Mouse (Mus musculus): ENCODE measurements at regions not wholly inside any gene's neighbourhood (a gene's known extent, or its start where the extent isn't known, plus 50 kb on each side); places are given as distances from the start of the nearest gene placed in this dataset.
A peak's percentile ranks its signal among the peaks of the same experiment; 100 is the strongest.

- no peak for DNase-seq
Measured at GRCm38 (mm10) chr13:51299047-51299760, 109.2 kb upstream of the S1pr3 start.

GRCm38 (mm10) chr13:51301476-51301875 is 107.0 kb upstream of the S1pr3 start:
- no peak for DNase-seq

GRCm38 (mm10) chr13:51303112-51303511 is 105.3 kb upstream of the S1pr3 start:
- no peak for DNase-seq

GRCm38 (mm10) chr13:51304631-51305030 is 103.8 kb upstream of the S1pr3 start:
- DNase-seq: no peak

GRCm38 (mm10) chr13:51309446-51309845 is 99.0 kb upstream of the S1pr3 start:
- DNase-seq: no peak

DNA sequence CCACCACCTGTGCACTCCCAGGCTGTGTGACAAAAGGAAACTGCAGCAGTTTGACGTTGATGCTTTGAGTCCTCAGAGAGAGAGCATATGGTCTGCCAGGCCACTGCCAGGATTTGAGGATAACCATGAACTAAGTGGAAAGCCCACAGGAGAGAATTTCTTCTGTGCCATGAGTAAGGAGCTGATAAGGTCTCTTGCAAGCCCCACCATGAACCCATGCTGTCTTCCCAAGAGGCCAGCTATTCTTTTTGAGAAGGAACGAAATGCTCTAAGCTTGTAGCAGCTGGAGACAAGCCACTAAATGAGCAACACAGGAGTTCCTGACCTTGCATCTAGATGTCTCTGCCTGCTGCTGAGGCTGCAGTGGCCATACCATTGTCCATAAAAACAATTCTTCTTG is 98.4 kb upstream of the S1pr3 start:
- DNase-seq: no peak

DNA sequence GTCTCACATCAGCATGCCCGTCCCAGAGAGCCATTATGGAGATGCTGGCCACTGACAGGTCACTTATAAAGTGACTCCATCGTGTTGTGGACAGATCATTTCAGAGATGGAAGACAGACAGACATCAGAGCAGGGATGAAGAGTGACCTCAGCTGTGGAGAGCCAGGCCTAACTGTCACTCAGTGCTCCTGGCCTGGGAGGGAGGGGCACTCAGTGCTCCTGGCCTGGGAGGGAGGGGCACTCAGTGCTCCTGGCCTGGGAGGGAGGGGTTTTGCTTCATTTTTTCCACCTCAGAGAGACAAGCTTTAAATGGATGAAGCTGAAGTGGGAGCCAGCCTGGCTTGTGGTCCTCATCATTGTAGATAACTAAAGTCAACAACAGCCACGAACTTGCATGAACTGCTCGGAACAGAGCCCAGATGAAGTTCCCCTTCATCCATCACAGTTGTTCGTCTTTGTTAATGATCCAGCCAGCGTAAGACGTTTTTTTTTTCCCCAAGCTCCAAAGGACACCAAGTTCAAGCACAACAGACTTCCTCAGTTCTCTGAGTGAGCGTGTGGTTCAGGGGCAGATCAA is 96.7 kb upstream of the S1pr3 start:
- no peak for DNase-seq

DNA sequence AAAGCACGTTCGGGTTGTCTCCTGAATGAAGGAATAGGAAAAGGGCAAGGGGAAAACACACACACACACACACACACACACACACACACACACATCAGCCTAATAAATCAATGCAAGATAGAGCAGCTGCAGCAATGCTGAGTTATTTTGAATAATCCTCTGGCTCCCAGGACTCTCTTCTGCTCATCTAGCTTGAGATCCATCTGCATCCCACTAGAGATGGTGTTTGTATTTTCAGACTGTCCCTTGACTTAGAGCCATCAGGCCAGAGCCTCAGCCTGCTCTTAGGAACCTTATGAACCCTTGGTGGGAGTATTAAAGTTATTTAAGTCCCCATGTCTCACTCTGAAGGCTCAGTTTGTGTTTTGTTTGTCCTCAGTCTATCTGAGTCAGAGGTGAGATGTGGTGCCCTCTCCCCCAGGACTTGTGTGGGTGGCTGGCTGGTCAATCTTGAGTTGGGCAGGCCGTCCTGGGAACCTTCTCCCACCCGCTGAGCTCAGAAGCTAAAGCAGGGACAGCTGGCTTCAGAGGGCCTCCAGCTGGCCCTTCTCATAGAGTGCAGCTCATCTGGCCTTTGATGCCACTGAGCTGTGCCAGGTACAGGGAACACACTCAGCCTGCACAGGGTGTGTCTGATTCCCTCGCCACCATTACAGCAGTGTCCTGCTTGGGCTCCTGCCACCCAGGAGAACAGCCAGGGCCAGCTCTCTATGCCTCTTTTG is 95.1 kb upstream of the S1pr3 start:
- DNase-seq: no peak

DNA sequence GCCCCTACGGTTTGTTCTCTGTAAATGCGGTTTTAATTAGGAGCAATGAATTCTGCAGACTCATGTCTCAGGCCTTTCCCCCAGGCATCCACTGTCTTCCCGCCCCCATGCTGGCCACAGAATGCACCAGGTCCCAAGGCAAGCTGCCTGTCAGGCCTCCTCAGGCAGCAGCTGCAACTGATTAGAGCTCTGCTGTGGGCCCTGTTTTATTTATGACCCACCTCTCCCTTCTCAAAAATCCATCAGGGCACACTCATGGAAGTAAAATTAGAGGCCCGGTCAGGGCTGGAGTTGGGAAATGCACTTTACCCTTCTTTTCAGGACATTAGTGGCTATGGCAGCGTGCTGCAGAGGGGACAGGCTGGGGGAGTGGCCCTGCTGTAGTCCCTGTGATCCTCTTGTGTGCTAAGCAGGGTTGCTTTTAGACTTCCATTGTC is 93.9 kb upstream of the S1pr3 start:
- no peak for DNase-seq

DNA sequence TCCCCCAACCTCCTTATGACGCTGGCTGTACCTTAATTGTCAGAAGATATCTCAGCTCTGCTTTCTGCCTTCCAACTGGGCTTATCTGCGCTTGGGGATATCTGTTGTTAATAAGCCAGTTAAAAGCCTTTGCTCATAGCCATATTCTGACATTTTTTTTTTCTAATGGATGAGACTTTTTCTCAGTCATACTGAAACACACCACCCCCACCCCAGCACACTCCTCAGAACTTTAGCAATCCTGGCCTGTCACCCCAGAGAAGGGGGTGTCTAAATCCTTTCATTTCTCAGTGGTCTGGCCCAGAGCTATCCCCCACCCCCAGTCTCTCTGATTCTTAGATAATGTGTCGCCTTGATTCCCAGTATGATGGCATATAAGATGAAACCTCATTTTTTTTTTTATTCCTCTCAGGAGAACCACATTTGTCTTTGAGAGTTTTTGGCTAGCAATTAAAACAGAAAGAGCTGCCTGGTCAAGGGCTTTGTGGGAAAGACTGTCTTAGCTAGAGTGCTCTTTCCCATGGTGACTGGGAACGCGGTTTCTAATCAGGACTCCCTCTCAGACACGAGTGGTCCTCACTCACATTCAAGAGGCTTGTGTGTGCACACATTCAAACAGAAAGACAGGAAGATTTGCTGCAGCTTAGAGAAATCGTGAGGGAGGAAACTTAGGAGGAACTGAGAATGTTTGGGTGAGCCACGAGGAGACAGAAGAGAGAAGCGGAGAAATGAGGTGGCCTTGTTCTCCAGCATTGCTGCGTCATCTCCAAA is 93.2 kb upstream of the S1pr3 start:
- no peak for DNase-seq

GRCm38 (mm10) chr13:51315779-51316041 is 92.7 kb upstream of the S1pr3 start:
- DNase-seq: no peak

GRCm38 (mm10) chr13:51323058-51323715 is 85.3 kb upstream of the S1pr3 start:
- no peak for DNase-seq

- no peak for DNase-seq
Measured at GRCm38 (mm10) chr13:51324714-51325113, 83.7 kb upstream of the S1pr3 start.

DNA sequence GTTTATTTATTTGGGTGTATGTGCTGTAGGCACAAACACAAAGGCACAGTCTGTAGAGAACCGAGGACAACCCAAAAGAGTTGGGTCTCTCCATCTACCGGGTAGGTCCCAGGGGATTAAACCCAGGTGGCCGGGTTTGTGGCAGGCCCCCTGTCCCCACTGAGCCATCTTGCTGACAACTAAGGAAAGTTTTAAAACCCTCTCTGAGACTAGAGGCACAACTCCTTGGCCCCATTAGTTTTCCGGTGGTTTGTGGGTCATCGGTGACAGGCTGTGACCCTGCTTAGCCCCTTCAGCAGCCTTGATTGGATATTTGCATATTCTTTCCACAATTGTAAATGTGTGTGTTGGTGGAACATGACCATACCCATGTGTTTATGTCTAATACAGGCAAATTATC is 83.1 kb upstream of the S1pr3 start:
- DNase-seq: no peak

- DNase-seq: no peak
Measured at GRCm38 (mm10) chr13:51326128-51326527, 82.3 kb upstream of the S1pr3 start.

- DNase-seq: peak; percentile 23 to 30
Measured at GRCm38 (mm10) chr13:51328131-51328970, 80.1 kb upstream of the S1pr3 start.

DNA sequence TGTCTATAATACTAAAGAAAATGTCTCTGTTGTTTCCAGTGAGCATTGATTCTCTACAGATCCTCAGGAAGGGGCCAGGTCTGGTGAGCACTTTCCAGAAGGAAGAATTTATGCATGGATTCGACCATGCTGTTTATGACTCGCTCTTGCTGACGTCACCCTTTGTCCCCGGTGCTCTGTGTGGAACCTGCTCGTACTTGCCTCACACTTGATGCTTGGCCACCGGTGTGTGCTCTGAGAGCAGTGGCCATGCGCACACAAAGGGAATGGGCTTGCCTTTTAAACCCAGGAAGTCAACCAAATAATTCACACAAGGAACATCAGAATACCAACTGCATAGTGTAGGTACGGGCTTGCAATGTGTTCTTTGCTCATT is 79.5 kb upstream of the S1pr3 start:
- no peak for DNase-seq

DNA sequence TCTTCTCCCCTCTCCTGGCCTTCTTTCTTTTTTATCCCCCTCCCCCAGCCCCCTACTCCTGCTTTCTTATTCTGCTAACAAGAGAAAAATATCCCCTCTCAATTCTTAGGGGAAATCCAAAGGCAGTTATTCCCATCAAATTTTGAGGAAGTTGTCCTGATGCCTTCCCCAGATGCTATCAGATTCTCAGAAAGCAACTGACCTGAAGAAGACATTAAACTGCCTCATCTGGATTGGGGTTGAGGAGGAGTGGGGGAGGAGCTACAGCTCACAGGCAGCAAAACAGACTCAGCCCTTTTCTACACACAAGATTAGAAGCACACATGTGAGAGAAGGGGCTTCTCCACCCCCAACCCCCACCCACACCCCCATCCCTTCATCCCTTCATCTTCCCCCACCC is 78.7 kb upstream of the S1pr3 start:
- no peak for DNase-seq

GRCm38 (mm10) chr13:51332271-51332670 is 76.2 kb upstream of the S1pr3 start:
- DNase-seq: no peak

DNA sequence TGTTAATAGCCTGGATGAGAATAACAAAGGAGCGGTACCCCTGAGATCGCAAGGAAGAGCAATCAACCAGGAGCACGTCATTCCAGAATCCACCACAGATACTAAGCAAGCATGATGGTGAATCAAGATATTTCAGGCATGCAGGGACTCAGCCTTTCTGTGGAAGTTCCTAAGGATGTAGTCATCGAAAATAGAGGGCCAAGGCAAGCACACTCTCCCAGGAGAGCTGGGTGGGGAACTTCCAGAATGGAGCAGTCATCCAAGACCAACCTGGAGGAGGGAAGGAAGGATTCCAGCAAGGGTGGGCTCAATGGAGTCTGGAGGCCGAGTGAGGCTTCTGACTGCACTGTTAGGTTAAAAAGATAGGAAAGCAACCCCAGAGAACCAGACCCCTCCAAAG is 75.0 kb upstream of the S1pr3 start:
- DNase-seq: no peak

DNA sequence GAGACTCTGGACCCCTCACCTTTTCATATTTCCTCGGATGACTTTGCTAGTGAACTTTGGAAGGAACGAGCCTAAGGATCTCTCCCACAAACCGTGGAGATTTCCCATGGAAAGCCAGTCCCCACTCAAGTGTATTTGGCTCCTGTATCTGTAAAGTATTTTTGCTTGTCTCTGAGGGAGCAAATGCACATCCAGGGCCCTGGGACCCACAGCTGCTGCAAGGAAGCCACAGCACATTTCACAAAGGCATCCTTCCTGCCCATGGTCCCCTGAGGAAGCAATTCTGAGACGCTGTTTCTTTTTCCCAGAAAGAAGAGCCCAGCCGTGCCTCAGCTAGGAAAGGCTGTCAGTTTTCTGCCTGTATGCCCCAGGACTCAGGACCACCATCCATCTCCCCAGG is 71.7 kb upstream of the S1pr3 start:
- no peak for DNase-seq

GRCm38 (mm10) chr13:51337931-51338330 is 70.5 kb upstream of the S1pr3 start:
- DNase-seq: no peak

All from layer of hippocampus, postnatal 36 days (tissue).